Mouse (Mus musculus): Measurements from ENCODE around the gene Catsper3.

Gene Catsper3

DNA sequence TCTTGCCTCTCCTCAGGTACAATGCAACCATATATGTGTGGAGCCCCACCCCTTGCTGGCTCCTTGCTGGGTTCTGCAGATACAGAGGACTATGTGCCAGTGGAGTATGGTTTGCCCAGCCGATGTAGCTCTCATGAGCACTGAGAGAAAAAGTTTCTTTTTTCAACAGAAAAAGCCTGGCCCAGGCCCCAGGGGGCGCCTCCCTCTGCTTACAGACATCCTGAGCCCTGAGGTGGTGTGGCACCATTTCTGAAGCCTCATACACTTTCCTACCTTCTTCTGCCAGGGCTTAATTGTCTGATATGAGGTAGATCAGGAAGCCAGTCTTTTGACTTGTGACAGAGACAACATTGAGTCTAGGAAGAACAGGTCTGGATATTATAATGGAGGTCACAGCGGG lies 67.8 kb downstream of the Catsper3 start:
- in situ Hi-C loops (cut with MboI) = no loop called here

DNA sequence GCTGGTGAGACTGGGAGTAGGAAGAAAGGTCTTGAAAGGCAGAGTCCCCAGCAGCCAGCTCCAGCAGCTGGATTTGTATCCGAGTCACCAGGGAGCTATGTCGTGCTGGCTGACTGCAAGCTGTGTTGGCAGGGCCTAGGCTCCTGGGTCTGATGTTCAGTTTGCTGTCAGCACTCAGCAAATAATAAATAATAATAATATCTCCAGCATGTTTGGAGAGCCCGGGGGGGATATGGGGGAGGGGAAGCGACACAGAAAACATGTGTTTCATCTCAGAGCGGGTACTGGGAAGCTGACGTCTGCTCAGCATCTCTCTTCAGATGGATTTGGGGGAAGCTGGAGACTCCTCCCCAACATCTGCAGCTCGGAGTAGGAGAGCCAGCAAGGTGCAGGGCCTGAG lies 71.4 kb downstream of the Catsper3 start:
- in situ Hi-C loops (cut with MboI) = no loop called here

DNA sequence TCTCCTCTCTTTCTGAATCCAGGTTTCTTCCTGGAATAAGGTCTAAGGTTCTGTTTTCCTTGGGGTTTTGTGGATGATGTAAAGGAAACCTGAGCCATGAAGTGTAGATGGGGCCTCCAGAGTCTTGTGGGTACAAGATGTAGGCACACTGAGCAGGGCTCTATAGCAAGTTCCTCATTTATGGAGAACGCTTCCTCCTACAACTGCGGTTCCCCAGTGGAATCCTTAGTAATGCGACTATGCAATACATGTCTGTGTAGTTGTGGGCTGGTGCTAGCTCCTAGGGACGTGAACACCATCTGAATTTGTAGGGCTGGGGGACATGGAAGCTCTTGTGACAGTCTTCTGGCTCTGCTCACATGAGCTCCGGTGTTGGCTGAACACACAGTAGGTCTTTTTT lies 74.1 kb downstream of the Catsper3 start:
- in situ Hi-C loops (cut with MboI) = no loop called here

All from mature B cell (primary cell).